Mouse (Mus musculus) Muller cell, postnatal 12 days (primary cell): ENCODE measurements around the gene Ina.
A peak's percentile ranks its signal among the peaks of the same experiment; 100 is the strongest.
"Not testable (repeated sequence)": the region's sequence is repeated elsewhere in the genome, so short reads cannot be mapped to it uniquely, and the experiment has no call there.

ENCODE experiments used
- DNase-seq: peaks from one replicate; pipeline ENCODE4 v3.0.0-alpha.2; 2015; ENCODE audit errors: inconsistent ontology term

Gene Ina

GRCm38 (mm10) chr19:46984726-46985622, 29.5 kb upstream of the Ina start:
- DNase-seq: no peak

- DNase-seq: no peak
These were observed 26.9 kb upstream of the Ina start for GRCm38 (mm10) chr19:46987646-46988045.

- DNase-seq: no peak
These were observed 26.0 kb upstream of the Ina start for GRCm38 (mm10) chr19:46988231-46989087.

- DNase-seq: no peak
These were observed 24.9 kb upstream of the Ina start for GRCm38 (mm10) chr19:46989479-46990152.

GRCm38 (mm10) chr19:46990153-46990518, 24.4 kb upstream of the Ina start:
- no peak for DNase-seq

- DNase-seq: not testable (repeated sequence)
These were observed 23.9 kb upstream of the Ina start for GRCm38 (mm10) chr19:46990625-46991024.

- DNase-seq: peak; percentile 57
These were observed 23.4 kb upstream of the Ina start for GRCm38 (mm10) chr19:46991145-46991544.

- not testable (repeated sequence) for DNase-seq
These were observed 22.2 kb upstream of the Ina start for GRCm38 (mm10) chr19:46992329-46992728.

- no peak for DNase-seq
These were observed 18.4 kb upstream of the Ina start for GRCm38 (mm10) chr19:46996095-46996494.

GRCm38 (mm10) chr19:46998168-46998870, 16.2 kb upstream of the Ina start:
- no peak for DNase-seq

- DNase-seq: no peak
These were observed 15.5 kb upstream of the Ina start for GRCm38 (mm10) chr19:46998953-46999352.

GRCm38 (mm10) chr19:46999753-47000152, 14.7 kb upstream of the Ina start:
- DNase-seq: no peak

GRCm38 (mm10) chr19:47000357-47000756, 14.1 kb upstream of the Ina start:
- not testable (repeated sequence) for DNase-seq

GRCm38 (mm10) chr19:47003742-47004511, 10.6 kb upstream of the Ina start:
- no peak for DNase-seq

- DNase-seq: no peak
These were observed 8.6 kb upstream of the Ina start for GRCm38 (mm10) chr19:47005873-47006272.

GRCm38 (mm10) chr19:47006321-47006720, 8.2 kb upstream of the Ina start:
- DNase-seq: peak; percentile 34

- no peak for DNase-seq
These were observed 5.1 kb upstream of the Ina start for GRCm38 (mm10) chr19:47009420-47009819.

- no peak for DNase-seq
These were observed 4.6 kb upstream of the Ina start for GRCm38 (mm10) chr19:47009943-47010342.

GRCm38 (mm10) chr19:47012521-47013130, 1.9 kb upstream of the Ina start:
- DNase-seq: no peak
